Mouse (Mus musculus) brown adipose tissue, adult 24 weeks (tissue): ENCODE data around the gene Prr13. TPM values are rescaled to one million over a fixed set of nuclear protein-coding genes. Genes with fewer than 3 reads are reported as not detected.

Experiments
- H3K27ac ChIP-seq: fragments of 200-500 bp; replicated peaks from 2 replicates; pipeline ENCODE4 v1.5.1; 2012; ENCODE audit warnings: low read depth, mild to moderate bottlenecking, low read length
- H3K4me1 ChIP-seq: fragments of 200-500 bp; 2 replicates; pipeline ENCODE4 v1.6.1; 2012; ENCODE audit warnings: low read length, mixed read lengths; ENCODE audit not compliant: control insufficient read depth, insufficient read depth, insufficient read length
- H3K4me3 ChIP-seq: fragments of 200-500 bp; 2 replicates; pipeline ENCODE4 v1.5.1; 2012; ENCODE audit warnings: low read depth, mild to moderate bottlenecking, low read length, moderate library complexity; ENCODE audit not compliant: insufficient read depth
- polyA plus RNA-seq: library from polyadenylated mRNA; stranded (reverse); fragments of >200 nt; gene quantifications from 2 replicates; pipeline ENCODE4 v1.2.4, GENCODE M21; 2012; ENCODE audit not compliant: missing spikeins, insufficient read depth, insufficient read length

Prr13 gene
- polyA plus RNA-seq, 1 experiment: 54.7 TPM

GRCm38 (mm10) chr15:102505073-102505769, 46.4 kb downstream of the Prr13 start:
- Histone ChIP-seq H3K4me3 (no peak overlapping the region), H3K27ac (no peak overlapping the region), H3K4me1 (no peaks in the 10 kb centered on the region; the same call in 1 of the 2 replicates)

GRCm38 (mm10) chr15:102505770-102506463, 47.1 kb downstream of the Prr13 start:
- Histone ChIP-seq H3K4me3 (no peak overlapping the region), H3K4me1 (no peaks in the 10 kb centered on the region; the same call in 1 of the 2 replicates)

GRCm38 (mm10) chr15:102506464-102506830, 47.6 kb downstream of the Prr13 start:
- Histone ChIP-seq H3K4me1 (no peaks in the 10 kb centered on the region; the same call in 1 of the 2 replicates), H3K4me3 (no peak overlapping the region), H3K27ac (no peak overlapping the region)

More at GRCm38 (mm10) chr15:102505770-102506463, 47.1 kb downstream of the Prr13 start:
- H3K27ac ChIP-seq: no peak overlapping the region

- no peaks in the 10 kb centered on the region; the same call in 1 of the 2 replicates for H3K4me1 ChIP-seq
- H3K27ac ChIP-seq: no peak overlapping the region
- no peak overlapping the region for H3K4me3 ChIP-seq
These were observed 48.0 kb downstream of the Prr13 start for GRCm38 (mm10) chr15:102506864-102507263.

GRCm38 (mm10) chr15:102507561-102507960, 48.7 kb downstream of the Prr13 start:
- no peaks in the 10 kb centered on the region; the same call in 1 of the 2 replicates for H3K4me1 ChIP-seq
- no peak overlapping the region for H3K27ac ChIP-seq
- H3K4me3 ChIP-seq: no peak overlapping the region

- no peak overlapping the region for H3K27ac ChIP-seq
- no peak overlapping the region for H3K4me3 ChIP-seq
- H3K4me1 ChIP-seq: no peaks in the 10 kb centered on the region; the same call in 1 of the 2 replicates
These were observed 49.5 kb downstream of the Prr13 start for GRCm38 (mm10) chr15:102508336-102508735.

- Histone ChIP-seq H3K4me3 (peak overlapping the region; percentile 68), H3K27ac (no peak overlapping the region), H3K4me1 (no peaks in the 10 kb centered on the region; the same call in 1 of the 2 replicates)
These were observed 51.3 kb downstream of the Prr13 start for GRCm38 (mm10) chr15:102510110-102510509.

- H3K27ac ChIP-seq: no peak overlapping the region; the same call in 1 of the 2 replicates
- H3K4me1 ChIP-seq: no peaks in the 10 kb centered on the region; the same call in 1 of the 2 replicates
- H3K4me3 ChIP-seq: peak overlapping the region; percentile 68
These were observed 51.9 kb downstream of the Prr13 start for GRCm38 (mm10) chr15:102510590-102511284.

- H3K27ac ChIP-seq: no peak overlapping the region
These were observed 52.5 kb downstream of the Prr13 start for GRCm38 (mm10) chr15:102511285-102511833.

GRCm38 (mm10) chr15:102512010-102512409, 53.2 kb downstream of the Prr13 start:
- Histone ChIP-seq H3K4me3 (no peak overlapping the region), H3K4me1 (peaks cover 4% of the 10 kb centered on the region; the same call in 1 of the 2 replicates), H3K27ac (no peak overlapping the region)

More at GRCm38 (mm10) chr15:102511285-102511833, 52.5 kb downstream of the Prr13 start:
- peaks cover 4% of the 10 kb centered on the region; the same call in 1 of the 2 replicates for H3K4me1 ChIP-seq
- H3K4me3 ChIP-seq: peak overlapping the region; percentile 68

Other genes starting within 250 kb of the Prr13 start
- 2.0 and 4.6 TPM in 2 replicates for gene Itgb7, start 227.1 kb upstream of the Prr13 start, polyA plus RNA-seq
- 10.3 and 12.1 TPM in 2 replicates for gene Rarg, start 201.5 kb upstream of the Prr13 start, polyA plus RNA-seq
- gene Gm9918, start 188.5 kb upstream of the Prr13 start, polyA plus RNA-seq: not detected in 2 replicates
- 17.0 and 20.0 TPM in 2 replicates for gene Mfsd5, start 179.6 kb upstream of the Prr13 start, polyA plus RNA-seq
- 1.5 TPM in 1 of 2 replicates, not detected in the other for gene Espl1, start 162.8 kb upstream of the Prr13 start, polyA plus RNA-seq
- gene Pfdn5, start 132.9 kb upstream of the Prr13 start, polyA plus RNA-seq: 371 and 394 TPM in 2 replicates
- gene Myg1, start 127.3 kb upstream of the Prr13 start, polyA plus RNA-seq: 29.4 and 35.9 TPM in 2 replicates
- gene Aaas, start 108.3 kb upstream of the Prr13 start, polyA plus RNA-seq: 13.2 and 20.7 TPM in 2 replicates
- gene Sp7, start 91.8 kb upstream of the Prr13 start, polyA plus RNA-seq: not detected in 2 replicates
- gene Sp1, start 52.9 kb upstream of the Prr13 start, polyA plus RNA-seq: 16.1 and 17.9 TPM in 2 replicates
- gene Amhr2, start 13.7 kb upstream of the Prr13 start, polyA plus RNA-seq: 1.9 and 4.0 TPM in 2 replicates
- gene Pcbp2, start 11.5 kb downstream of the Prr13 start, polyA plus RNA-seq: 331 and 338 TPM in 2 replicates
- not detected in 2 replicates for gene Gm10337, start 44.7 kb downstream of the Prr13 start, polyA plus RNA-seq
- gene Map3k12, start 58.0 kb downstream of the Prr13 start, polyA plus RNA-seq: 1.9 and 2.1 TPM in 2 replicates
- gene Tarbp2, start 59.2 kb downstream of the Prr13 start, polyA plus RNA-seq: 21.2 and 23.6 TPM in 2 replicates
- 1.2 TPM in 1 of 2 replicates, not detected in the other for gene Npff, start 65.9 kb downstream of the Prr13 start, polyA plus RNA-seq
- 0.75 TPM in 1 of 2 replicates, not detected in the other for gene Gm28047, start 166.0 kb downstream of the Prr13 start, polyA plus RNA-seq
- gene Atf7, start 166.4 kb downstream of the Prr13 start, polyA plus RNA-seq: 40.1 and 58.7 TPM in 2 replicates
- gene Atp5g2, start 213.3 kb downstream of the Prr13 start, polyA plus RNA-seq: 209 and 274 TPM in 2 replicates